Mouse (Mus musculus): ENCODE results near the gene Cfap58.

- TF ChIP-seq TAL1 (IDR thresholded peaks at IDR 0.05; ENCODE audit: low read length) = no peak
- TF ChIP-seq GATA1 (IDR thresholded peaks at IDR 0.05; ENCODE audit: low read length) = no peak
Observed at GRCm38 (mm10) chr19:47918016-47918415, 19.5 kb upstream of the Cfap58 start.

Data from erythroblast, embryonic 14.5 days (primary cell).